Mouse (Mus musculus) ES-E14 (cell line): ENCODE data around the gene Rwdd3.

Source experiments
- CHD2 ChIP-seq: IDR thresholded peaks from 2 replicates; pipeline ENCODE4 v1.6.1; 2014; ENCODE audit warnings: mild to moderate bottlenecking, low read depth, low read length, inconsistent platforms
- HCFC1 ChIP-seq: IDR thresholded peaks from 2 replicates; pipeline ENCODE4 v1.6.1; 2012; ENCODE audit warnings: low read length, inconsistent platforms, borderline replicate concordance; ENCODE audit not compliant: insufficient read depth
- MAFK ChIP-seq: IDR thresholded peaks from 2 replicates; pipeline ENCODE4 v1.6.1; 2014; ENCODE audit warnings: mild to moderate bottlenecking, low read depth, low read length, inconsistent platforms; ENCODE audit not compliant: insufficient read depth

GRCm38 (mm10) chr3:121170631-121171030 lies 864 bp downstream of the Rwdd3 start:
- no peak for TF ChIP-seq CHD2
- TF ChIP-seq HCFC1 = no peak
- no peak for TF ChIP-seq MAFK
